Comparison of ENCODE assay signal across 15 mouse cellular contexts in the genomic region with DNA sequence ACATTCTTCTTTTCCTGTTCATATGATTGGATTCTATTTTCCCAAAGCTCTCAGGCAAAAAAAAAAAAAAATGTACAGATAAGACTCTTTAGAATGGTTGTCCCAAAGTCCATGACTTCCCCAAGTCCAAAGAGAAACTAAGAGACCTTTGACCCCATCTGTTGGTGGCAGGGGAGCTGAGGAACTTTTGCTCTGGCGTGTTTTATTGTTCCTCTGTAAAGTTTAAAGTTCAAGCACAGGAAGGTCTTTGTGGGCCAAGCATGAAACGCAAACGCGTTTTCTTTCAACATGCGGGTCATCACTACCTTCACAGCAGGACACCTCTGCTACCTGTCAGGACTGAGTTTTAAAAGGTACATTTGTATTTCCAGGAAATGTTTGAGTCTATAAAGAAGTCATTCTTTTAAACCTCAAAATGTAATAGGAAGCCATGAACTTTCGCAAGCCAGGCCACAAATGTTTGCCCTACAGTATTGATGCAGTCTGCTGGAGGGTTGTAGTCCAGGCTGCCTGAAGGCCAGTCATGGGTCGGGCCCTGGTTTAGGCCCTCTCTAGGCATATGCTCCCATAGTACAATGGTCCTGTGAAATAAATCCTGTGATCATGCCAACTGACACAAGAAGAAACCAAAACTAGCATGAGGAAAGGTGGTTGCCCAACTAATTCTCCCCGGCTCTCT.
DNase-seq lines count a peak whose midpoint lies in the region; ATAC-seq lines count a peak whose summit lies in the region.
"Had no signal": no experiment of that assay in that cellular context is flagged by ENCODE, and none has a peak within 500 bp of the region (broad histone marks: within the 10 kb centered on the region; RNA-seq: fewer than 3 reads in every experiment).

No protein-coding gene starts in this region.

- WGBS in heart, embryonic 12.5 days = 84% methylated on average over 8 of the region's 8 CpGs
- 82% methylated on average over 8 of the region's 8 CpGs for WGBS in midbrain, embryonic 10.5 days
- WGBS in midbrain, embryonic 13.5 days = 85% methylated on average over 8 of the region's 8 CpGs
- WGBS in liver, embryonic 15.5 days (ENCODE audit: insufficient replicate concordance) = 69% methylated on average over 8 of the region's 8 CpGs

- H3K9me3 ChIP-seq in heart, embryonic 12.5 days (replicated peaks) = no peaks in the 10 kb centered on the region
- no peaks in the 10 kb centered on the region for H3K9me3 ChIP-seq in midbrain, embryonic 10.5 days (replicated peaks)
- H3K9me3 ChIP-seq in midbrain, embryonic 13.5 days = no peaks in the 10 kb centered on the region
- no peaks in the 10 kb centered on the region for H3K9me3 ChIP-seq in liver, embryonic 15.5 days (replicated peaks)
- H3K9me3 ChIP-seq: limb, embryonic 15.5 days; stomach, embryonic 15.5 days had no signal

- H3K4me2 ChIP-seq in heart, embryonic 12.5 days = no peak overlapping the region
- H3K4me2 ChIP-seq in midbrain, embryonic 13.5 days (replicated peaks) = no peak overlapping the region
- no peak overlapping the region for H3K4me2 ChIP-seq in liver, embryonic 15.5 days
- H3K4me2 ChIP-seq: limb, embryonic 15.5 days; midbrain, embryonic 11.5 days; stomach, embryonic 15.5 days had no signal

- H3K27ac ChIP-seq in heart, embryonic 12.5 days (ENCODE audit: poor library complexity, severe bottlenecking) = 0 out of 2 replicates have a peak overlapping the region, but pooled peaks have one; percentile 28
- 0 out of 2 replicates have a peak overlapping the region, but pooled peaks have one; percentile 2 for H3K27ac ChIP-seq in midbrain, embryonic 10.5 days (replicated peaks)
- H3K27ac ChIP-seq in midbrain, embryonic 13.5 days = no peak overlapping the region
- H3K27ac ChIP-seq in liver, embryonic 15.5 days (replicated peaks) = peak overlapping the region; percentile 51
- H3K27ac ChIP-seq: limb, embryonic 15.5 days; stomach, embryonic 15.5 days had no signal

- no peak overlapping the region for H3K9ac ChIP-seq in heart, embryonic 12.5 days
- H3K9ac ChIP-seq in midbrain, embryonic 13.5 days (replicated peaks) = no peak overlapping the region
- H3K9ac ChIP-seq in liver, embryonic 15.5 days = no peak overlapping the region
- H3K9ac ChIP-seq: limb, embryonic 15.5 days; stomach, embryonic 15.5 days had no signal

- DNase-seq in heart, adult 18-20 months = no peak
- DNase-seq in midbrain, embryonic 10.5 days (ENCODE audit: low spot score) = no peak
- DNase-seq in gastrocnemius, adult 18-20 months (ENCODE audit: low spot score) = no peak
- DNase-seq in cerebellum, postnatal 10 days = no peak
- DNase-seq in left cerebral cortex, adult 9 months (ENCODE audit: low spot score in 2 of 2) = no peak
- DNase-seq: adrenal gland, postnatal 25 days; gastrocnemius, postnatal 36 days; heart, postnatal 36 days; kidney, postnatal 14 days had no signal

- H3K4me1 ChIP-seq in heart, embryonic 12.5 days (replicated peaks) = peaks cover 17% of the 10 kb centered on the region
- H3K4me1 ChIP-seq in midbrain, embryonic 10.5 days = peaks cover 17% of the 10 kb centered on the region
- H3K4me1 ChIP-seq in midbrain, embryonic 13.5 days (replicated peaks) = peaks cover 20% of the 10 kb centered on the region
- H3K4me1 ChIP-seq in liver, embryonic 15.5 days (replicated peaks) = peaks cover 4% of the 10 kb centered on the region; the same call in 1 of the 2 replicates

- H3K27me3 ChIP-seq in heart, embryonic 12.5 days (replicated peaks) = no peaks in the 10 kb centered on the region
- H3K27me3 ChIP-seq in midbrain, embryonic 10.5 days (ENCODE audit: low read depth, poor library complexity, severe bottlenecking) = no peaks in the 10 kb centered on the region
- H3K27me3 ChIP-seq in midbrain, embryonic 13.5 days = no peaks in the 10 kb centered on the region
- H3K27me3 ChIP-seq in liver, embryonic 15.5 days = no peaks in the 10 kb centered on the region
- H3K27me3 ChIP-seq: limb, embryonic 15.5 days; stomach, embryonic 15.5 days had no signal

- H3K4me3 ChIP-seq in heart, embryonic 12.5 days = no peak overlapping the region
- H3K4me3 ChIP-seq in midbrain, embryonic 10.5 days = no peak overlapping the region
- no peak overlapping the region for H3K4me3 ChIP-seq in midbrain, embryonic 13.5 days (replicated peaks)
- no peak overlapping the region for H3K4me3 ChIP-seq in liver, embryonic 15.5 days (replicated peaks)
- H3K4me3 ChIP-seq: limb, embryonic 15.5 days; stomach, embryonic 15.5 days had no signal

- no peaks in the 10 kb centered on the region for H3K36me3 ChIP-seq in heart, embryonic 12.5 days
- H3K36me3 ChIP-seq in midbrain, embryonic 10.5 days = no peaks in the 10 kb centered on the region
- no peaks in the 10 kb centered on the region for H3K36me3 ChIP-seq in midbrain, embryonic 13.5 days
- H3K36me3 ChIP-seq in liver, embryonic 15.5 days (replicated peaks) = no peaks in the 10 kb centered on the region
- H3K36me3 ChIP-seq: limb, embryonic 15.5 days; stomach, embryonic 15.5 days had no signal

- no peak for ATAC-seq in heart, embryonic 12.5 days (ENCODE audit: insufficient number of reproducible peaks, low FRiP score)
- no peak for ATAC-seq in midbrain, embryonic 13.5 days
- peak; percentile 87 for ATAC-seq in liver, embryonic 15.5 days (ENCODE audit: insufficient read depth)
